ENCODE assay signal across 11 mouse cellular contexts in genomic region chr9:118654969-118655368, GRCm38 (mm10). TPM values are rescaled to one million over a fixed set of nuclear protein-coding genes. Genes with fewer than 3 reads are reported as not detected.
A peak's percentile ranks its signal among the peaks of the same experiment; 100 is the strongest.
DNase-seq lines count a peak whose midpoint lies in the region; ATAC-seq and TF ChIP-seq lines count a peak whose summit lies in the region.
"Had no signal": no experiment of that assay in that cellular context is flagged by ENCODE, and none has a peak within 500 bp of the region (broad histone marks: within the 10 kb centered on the region; RNA-seq: fewer than 3 reads in every experiment).

No protein-coding gene starts in this region.

- peak overlapping the region; percentile 36; the same call in 1 of the 2 replicates for H3K27ac ChIP-seq in hindbrain, embryonic 10.5 days
- no peak overlapping the region for H3K27ac ChIP-seq in hindbrain, embryonic 12.5 days
- peak overlapping the region; percentile 57; the same call in 1 of the 2 replicates for H3K27ac ChIP-seq in bone marrow, adult 2 months (ENCODE audit: control insufficient read depth, insufficient read depth, low read depth, low read length, poor library complexity)
- H3K27ac ChIP-seq in embryonic facial prominence, embryonic 10.5 days (replicated peaks): peak overlapping the region; percentile 65
- H3K27ac ChIP-seq: macrophage had no signal

- peak; percentile 55 for DNase-seq in hindbrain, embryonic 10.5 days (ENCODE audit: low spot score)
- peak; percentile 64 for DNase-seq in embryonic facial prominence, embryonic 10.5 days (ENCODE audit: low spot score)
- peak; percentile 59 to 70 for DNase-seq in kidney, postnatal 25 days
- DNase-seq in cerebellum, postnatal 10 days: no peak
- DNase-seq in frontal cortex, postnatal 36 days (ENCODE audit: low spot score in 2 of 2): no peak
- DNase-seq: cerebellum, adult 11 months had no signal

- peaks cover 45% of the 10 kb centered on the region for H3K4me1 ChIP-seq in hindbrain, embryonic 10.5 days (replicated peaks)
- peaks cover 23% of the 10 kb centered on the region for H3K4me1 ChIP-seq in hindbrain, embryonic 12.5 days
- H3K4me1 ChIP-seq in bone marrow, adult 2 months (ENCODE audit: control insufficient read depth, insufficient read depth, low read length): peaks cover 6% of the 10 kb centered on the region; the same call in 1 of the 2 replicates
- peaks cover 67% of the 10 kb centered on the region for H3K4me1 ChIP-seq in embryonic facial prominence, embryonic 10.5 days

- H3K9ac ChIP-seq in hindbrain, embryonic 12.5 days: no peak overlapping the region

- 26% methylated on average over 6 of the region's 6 CpGs for WGBS in hindbrain, embryonic 10.5 days
- WGBS in hindbrain, embryonic 12.5 days: 33% methylated on average over 6 of the region's 6 CpGs
- 16% methylated on average over 6 of the region's 6 CpGs for WGBS in bone marrow, adult 2 months
- 9% methylated on average over 6 of the region's 6 CpGs for WGBS in embryonic facial prominence, embryonic 10.5 days

- H3K4me3 ChIP-seq in hindbrain, embryonic 10.5 days: no peak overlapping the region
- no peak overlapping the region for H3K4me3 ChIP-seq in hindbrain, embryonic 12.5 days
- H3K4me3 ChIP-seq in bone marrow, adult 2 months (replicated peaks; ENCODE audit: control insufficient read depth, low read depth, low read length): no peak overlapping the region
- H3K4me3 ChIP-seq in embryonic facial prominence, embryonic 10.5 days: no peak overlapping the region
- H3K4me3 ChIP-seq: erythroblast, embryonic 14.5 days had no signal

- TF ChIP-seq POLR2A in bone marrow, adult 2 months (IDR thresholded peaks at IDR 0.05; ENCODE audit: borderline replicate concordance, control insufficient read depth, low read depth, low read length): no peak

- no peak for TF ChIP-seq CTCF in bone marrow, adult 2 months (IDR thresholded peaks at IDR 0.05; ENCODE audit: control insufficient read depth, insufficient read depth, low read length)

- no peaks in the 10 kb centered on the region for H3K27me3 ChIP-seq in hindbrain, embryonic 10.5 days (ENCODE audit: insufficient read depth, poor library complexity, severe bottlenecking)
- no peaks in the 10 kb centered on the region for H3K27me3 ChIP-seq in hindbrain, embryonic 12.5 days
- no peaks in the 10 kb centered on the region for H3K27me3 ChIP-seq in embryonic facial prominence, embryonic 10.5 days (replicated peaks; ENCODE audit: low read depth, poor library complexity, severe bottlenecking)

- H3K36me3 ChIP-seq in hindbrain, embryonic 10.5 days: peaks cover 6% of the 10 kb centered on the region; the same call in 1 of the 2 replicates
- no peaks in the 10 kb centered on the region for H3K36me3 ChIP-seq in hindbrain, embryonic 12.5 days
- H3K36me3 ChIP-seq in embryonic facial prominence, embryonic 10.5 days (replicated peaks): peaks cover 43% of the 10 kb centered on the region

- H3K9me3 ChIP-seq in hindbrain, embryonic 10.5 days: 0 out of 2 replicates have a peak, but pooled peaks cover 6% of the 10 kb centered on the region
- H3K9me3 ChIP-seq in hindbrain, embryonic 12.5 days (replicated peaks): no peaks in the 10 kb centered on the region
- peaks cover 5% of the 10 kb centered on the region; the same call in 1 of the 2 replicates for H3K9me3 ChIP-seq in embryonic facial prominence, embryonic 10.5 days

- no peak overlapping the region for H3K4me2 ChIP-seq in hindbrain, embryonic 12.5 days (replicated peaks)

- no peak for ATAC-seq in hindbrain, embryonic 12.5 days (ENCODE audit: low FRiP score)
- ATAC-seq: intestine, postnatal 0 days had no signal

RNA-seq across cellular contexts. Expression of gene Itga9, which starts 48.5 kb away (rescaled TPM):
- 6.0 and 6.9 TPM in 2 replicates for polyA plus RNA-seq in hindbrain, embryonic 10.5 days (2016; fragmentation: Nextera tagmentation; extraction: Ambion mirVana)
- polyA plus RNA-seq in hindbrain, embryonic 12.5 days (2016; fragmentation: Nextera tagmentation; extraction: Ambion mirVana): 12.4 and 12.7 TPM in 2 replicates
- 3.3 and 12.0 TPM in 2 replicates for polyA plus RNA-seq in bone marrow, adult 2 months (2011; ENCODE audit: insufficient read depth, insufficient read length, low replicate concordance, missing spikeins)
- 11.9 and 13.4 TPM in 2 replicates for polyA plus RNA-seq in embryonic facial prominence, embryonic 10.5 days (2016; fragmentation: Nextera tagmentation; extraction: Ambion mirVana)

Comparison
In these comparisons a context has a peak if more than half of its experiments do, and no peak if none do; other contexts are left out.
1. DNase-seq: peak in hindbrain, embryonic 10.5 days (single experiment), embryonic facial prominence, embryonic 10.5 days (single experiment) and kidney, postnatal 25 days (2 of 2); none in cerebellum, postnatal 10 days (0 of 2) and frontal cortex, postnatal 36 days (0 of 2).